Mouse (Mus musculus): ENCODE data around the gene Cep131. TPM values are rescaled to one million over a fixed set of nuclear protein-coding genes. Genes with fewer than 3 reads are reported as not detected.

Cep131 gene
- total RNA-seq, 1 experiment from 2014 or later, result 67.4 TPM

DNA sequence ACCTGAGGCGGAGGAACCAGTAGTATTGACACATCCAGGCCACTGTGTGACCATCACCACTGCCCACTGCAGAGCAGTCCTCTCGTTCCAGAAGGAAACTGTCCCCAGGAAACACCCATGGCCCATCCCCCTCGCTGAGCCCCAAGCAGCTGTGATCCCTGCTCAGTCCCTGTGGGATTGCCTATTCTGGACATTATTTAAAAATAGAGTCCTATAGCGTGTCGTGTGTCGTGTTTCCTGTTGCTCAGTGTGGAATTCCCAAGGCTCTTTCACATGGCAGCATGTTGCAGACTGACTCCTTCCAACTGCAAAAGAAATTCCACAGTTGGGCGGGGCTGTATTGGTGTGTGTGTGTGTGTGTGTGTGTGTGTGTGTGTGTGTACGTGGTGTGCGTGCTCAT lies 34.4 kb downstream of the Cep131 start:
- no peak for DNase-seq

DNA sequence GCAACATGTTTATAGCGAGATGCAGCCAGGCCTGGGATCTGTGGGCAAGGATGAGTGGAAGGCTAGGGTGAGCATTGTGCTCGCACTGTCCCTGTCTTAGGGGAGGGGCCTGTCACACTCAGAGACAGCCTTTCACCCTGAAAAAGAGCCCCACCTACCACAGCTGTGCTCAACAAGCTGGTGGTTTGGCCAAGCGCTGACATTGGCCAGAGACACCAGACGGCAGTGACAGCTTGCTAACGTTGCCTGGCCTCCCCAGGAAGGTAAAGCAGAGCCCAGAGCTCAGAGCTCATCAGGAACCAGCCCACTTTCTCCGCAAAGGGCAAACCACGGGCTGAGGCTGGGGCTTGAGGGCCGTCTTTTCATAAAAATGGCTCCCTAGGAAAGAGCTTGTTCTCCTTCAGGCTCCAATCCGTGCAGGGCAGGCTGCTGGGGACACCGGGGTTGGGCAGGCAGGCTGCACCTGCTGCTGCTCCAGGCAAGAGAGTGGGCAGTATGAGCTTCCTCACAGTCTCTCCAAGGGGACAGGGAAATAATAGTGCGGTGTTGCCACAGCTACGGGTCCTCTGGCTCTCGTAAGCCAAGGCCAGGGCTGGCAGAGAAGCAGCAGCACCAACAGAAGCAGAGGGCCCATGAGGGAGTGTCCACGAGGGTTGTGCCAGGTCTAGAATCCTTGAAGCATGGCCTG lies 35.4 kb downstream of the Cep131 start:
- peak; percentile 84 for DNase-seq

DNA sequence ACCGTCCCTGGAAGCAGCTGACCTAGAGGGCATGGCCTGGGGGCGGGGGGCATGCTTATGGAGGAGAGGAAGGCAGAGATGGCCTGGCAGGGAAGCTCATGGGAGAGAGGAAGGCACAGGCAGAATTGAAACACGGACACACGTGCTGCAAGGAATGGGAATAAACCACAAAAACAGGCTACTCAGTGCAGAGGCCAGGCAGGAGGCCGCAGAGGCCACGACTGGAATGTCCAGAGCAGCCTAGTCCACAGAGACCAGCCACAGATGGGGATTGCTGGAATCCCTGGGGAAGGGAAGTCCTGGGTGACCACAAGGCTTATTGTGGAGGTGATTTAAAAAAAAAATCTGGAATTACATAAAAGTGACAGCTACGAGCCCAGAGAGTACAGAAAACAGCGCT lies 37.6 kb downstream of the Cep131 start:
- DNase-seq, result no peak

DNA sequence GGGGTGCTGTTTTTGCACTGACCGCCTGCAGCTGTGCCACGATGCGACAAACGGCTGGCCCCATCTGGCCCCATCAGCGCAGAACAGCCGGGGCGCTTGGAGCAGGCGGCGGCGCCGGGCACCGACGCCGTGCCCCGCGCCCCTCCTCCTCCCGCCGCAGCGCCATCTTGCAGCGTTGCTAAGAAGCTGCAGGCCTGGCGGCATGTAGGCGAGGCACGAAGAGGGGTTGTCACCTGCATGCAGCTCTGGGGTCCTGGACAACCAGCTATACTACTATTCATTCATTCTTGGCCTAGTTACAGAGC lies 38.4 kb downstream of the Cep131 start:
- no peak for DNase-seq

DNA sequence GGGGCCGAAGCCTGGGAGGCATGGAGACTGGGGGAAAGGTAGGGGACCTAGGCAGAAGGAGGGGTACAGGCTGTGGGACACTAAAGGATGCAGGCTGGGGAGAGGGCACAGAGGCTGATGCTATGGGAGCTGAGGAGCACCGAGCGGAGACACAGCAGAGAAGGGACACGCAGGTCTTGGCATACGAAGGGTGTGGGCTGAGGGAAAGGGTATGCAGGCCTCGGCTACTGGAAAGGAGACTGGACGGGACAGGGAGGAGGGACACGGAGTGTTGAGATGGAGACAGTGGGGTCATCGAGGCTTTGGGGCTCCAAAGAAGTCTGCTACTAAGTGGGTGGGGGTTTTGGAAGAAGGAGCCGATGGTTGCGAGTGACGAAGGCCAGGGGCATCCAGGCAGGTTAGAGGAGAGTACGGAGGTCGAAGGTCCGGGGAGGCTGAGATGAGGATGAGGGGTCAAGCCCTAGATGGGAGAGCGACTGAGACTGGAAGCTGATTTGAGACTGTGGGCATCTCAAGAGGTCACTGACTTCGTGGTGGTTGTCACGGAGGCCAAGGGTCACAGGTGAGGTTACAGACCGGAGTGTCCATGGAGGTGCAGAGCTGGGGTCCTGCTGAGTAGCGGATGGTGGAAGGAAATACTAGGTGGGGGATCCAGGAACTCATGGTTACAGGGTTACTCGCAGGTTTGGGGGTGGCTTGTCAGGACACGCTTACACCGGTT lies 38.9 kb downstream of the Cep131 start:
- DNase-seq, result no peak

DNA sequence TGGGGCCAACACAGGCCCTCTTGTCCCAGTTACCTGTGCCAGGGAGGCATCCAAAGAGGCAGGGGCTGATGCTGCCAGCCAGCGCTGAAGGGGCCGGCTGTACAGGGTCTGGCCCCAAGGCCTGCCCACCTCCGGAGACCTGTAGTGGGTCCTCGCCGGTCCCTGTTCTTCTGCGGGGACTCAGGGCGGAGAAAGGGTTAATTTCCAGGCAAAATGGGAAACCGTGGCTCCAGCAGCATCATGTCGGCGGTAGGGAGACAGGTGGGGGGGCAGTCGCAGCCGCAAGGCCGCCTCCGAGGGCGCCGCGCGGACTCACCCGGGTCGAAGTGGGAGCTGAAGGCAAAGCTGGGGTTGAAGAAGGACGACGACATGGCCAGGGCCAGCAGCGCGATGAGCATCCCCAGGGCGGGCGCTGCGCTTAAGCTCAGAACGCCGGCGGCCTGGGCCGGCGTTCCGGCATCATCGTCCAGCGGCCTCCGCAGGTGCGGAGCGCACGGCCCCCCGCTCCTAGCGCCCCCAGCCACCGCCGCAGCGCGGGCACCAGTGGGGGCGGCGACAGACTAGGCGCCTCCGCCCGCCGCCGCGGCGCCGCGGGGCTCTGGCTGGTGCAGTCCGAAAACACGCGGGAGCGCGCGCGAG lies 40.0 kb downstream of the Cep131 start, which contains the start of gene Aatk:
TSS of gene Aatk (minus strand) at position 615 of the 639 bp plus-strand sequence.
- DNase-seq, result peak; percentile 62

DNA sequence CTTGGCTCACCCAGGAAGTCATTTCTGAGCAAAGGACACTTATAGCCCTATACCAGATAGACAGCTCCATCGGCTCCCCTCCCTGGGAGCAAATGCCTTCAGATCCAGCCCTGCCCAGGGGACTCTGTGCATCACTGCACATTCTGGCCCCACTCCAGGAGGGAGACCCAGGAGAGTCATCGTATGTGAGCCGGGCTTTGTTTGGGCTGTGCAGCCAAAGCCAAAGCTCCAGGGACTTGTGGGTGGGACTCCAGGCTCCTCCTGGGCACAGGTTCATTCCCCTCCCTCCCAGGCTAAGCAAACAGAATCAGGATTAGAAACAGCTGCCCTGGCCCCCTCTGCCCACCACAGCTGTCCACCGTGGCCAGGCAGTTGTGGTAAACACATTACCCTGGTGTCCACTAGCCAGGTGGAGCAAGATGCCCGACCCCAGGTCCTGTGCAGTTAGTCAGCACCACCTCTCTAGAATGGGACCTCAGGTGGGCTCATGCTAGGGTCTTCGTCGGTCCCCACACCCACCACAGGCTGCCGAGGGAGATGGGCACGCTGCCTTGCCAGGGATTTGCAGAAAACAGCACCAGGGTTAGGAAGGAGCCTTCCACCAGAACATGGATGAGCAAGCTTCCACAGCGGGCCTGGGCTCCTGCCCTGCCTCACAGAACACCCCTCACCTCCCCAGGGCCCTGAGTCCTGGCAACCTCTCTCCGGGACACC lies 40.6 kb downstream of the Cep131 start:
- peak; percentile 46 for DNase-seq

DNA sequence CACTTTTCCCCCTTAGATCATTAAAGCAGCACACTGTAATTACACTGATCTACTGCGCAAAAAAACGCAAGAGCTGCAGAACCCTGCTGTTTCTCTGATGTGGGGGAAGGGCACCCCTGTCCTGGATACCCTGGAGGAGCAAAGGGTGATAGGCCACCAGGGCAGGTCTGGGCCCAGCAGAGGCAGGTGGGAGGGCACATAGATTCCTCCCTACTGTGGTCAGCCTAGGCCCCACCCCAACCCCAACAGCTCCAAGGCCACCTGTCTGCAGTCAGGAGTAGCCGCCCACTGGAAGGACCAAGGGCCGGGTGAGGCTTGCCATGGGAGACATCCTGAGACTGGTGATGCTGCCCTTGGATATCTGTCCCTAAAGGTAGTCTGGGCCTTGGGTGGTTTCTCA lies 41.3 kb downstream of the Cep131 start:
- no peak for DNase-seq

DNA sequence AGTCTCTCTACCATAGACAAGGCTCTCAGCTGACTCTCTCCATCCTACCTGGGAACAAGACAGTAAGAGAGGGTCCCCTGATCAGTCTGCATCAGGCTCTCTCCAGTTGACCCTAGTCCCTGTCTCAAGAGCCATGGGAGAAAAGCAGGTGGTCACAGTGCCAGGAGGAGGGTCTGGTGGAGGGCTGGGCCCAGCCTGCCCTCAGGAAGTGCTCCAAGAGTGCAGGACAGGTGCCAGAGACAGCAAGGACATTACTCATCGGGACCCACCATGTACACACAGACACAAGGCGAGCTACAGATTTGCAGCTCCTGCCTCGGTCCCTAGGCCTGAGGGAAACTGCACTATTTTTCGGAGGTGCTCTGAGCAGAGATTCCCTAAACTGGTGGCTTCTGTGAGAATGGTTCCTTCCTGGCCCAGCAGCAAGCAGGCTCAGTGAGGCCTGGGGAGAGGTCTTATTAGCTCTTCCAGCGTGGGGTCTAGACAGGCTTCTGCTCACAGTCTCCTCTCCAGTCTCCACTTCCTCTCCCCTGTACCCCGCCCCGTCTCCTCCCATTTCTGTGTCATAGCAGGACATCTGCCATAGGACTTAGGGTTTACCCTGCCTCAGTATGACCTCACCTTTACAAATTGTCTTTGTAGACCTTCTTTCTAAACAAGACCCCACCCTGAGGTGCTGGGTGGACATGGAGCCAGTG lies 44.3 kb downstream of the Cep131 start:
- no peak for DNase-seq

DNA sequence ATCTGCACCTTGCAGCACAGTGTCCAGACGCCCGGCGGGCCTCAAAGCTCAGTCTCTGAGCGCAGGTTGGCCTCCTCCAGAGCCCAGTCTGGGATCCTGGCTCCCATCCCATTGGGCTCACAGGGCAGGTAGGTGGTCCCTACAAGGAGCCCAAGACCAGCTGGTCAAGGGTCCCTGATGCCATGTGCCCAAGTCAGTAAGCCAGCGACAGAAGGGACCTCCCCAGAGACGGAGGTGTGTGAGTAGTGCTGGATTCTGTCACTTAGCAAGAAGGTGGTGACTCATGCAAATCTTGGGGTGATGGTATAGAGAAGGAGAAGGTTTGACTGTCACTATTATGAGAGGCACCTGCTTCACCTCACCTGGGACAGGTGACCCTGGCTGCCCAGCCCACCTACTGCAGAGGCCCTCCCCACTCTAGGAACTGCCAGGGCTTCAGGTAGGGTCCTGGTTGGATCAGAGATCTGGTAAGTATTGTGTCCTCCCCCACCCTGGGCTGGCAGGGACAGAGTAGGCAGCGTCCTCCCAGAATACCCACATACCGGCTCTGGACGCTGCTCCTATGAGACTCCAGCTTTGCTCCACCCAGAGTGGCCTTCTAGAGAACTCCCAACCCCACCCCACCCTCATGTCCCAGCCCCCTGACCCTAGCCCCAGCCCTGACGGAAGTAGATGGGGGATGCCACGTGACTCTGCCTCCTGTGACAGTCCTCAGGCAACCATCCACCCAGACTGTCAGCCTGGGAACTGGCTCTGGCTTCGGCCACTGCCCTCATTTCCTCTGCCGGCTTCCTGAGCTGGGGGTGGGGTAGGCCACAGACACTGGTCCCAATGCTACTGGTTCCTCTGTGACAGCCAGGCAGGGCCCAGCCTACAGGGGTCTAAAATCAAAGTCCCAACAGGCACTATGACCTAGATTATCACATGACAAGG lies 45.2 kb downstream of the Cep131 start:
- peak; percentile 75 for DNase-seq

DNA sequence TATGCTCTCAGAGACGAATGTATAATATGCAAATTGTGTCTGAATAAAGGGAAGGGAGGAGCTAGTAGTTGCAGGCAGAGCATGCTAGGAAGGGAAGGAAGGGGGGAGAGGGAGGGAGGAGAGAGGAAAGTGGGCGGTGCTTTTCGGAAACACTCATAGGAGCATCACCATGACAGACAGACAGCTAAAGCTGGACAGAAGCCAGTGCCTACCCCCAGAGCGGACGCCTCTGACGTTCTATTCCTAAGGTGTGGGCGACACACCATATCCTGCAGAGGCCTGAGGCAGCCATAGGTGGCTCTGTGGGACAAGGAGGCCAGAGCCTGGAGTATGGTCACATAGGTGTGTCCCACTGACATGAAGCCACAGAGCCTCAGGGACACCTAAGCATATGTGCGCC lies 46.2 kb downstream of the Cep131 start:
- no peak for DNase-seq

DNA sequence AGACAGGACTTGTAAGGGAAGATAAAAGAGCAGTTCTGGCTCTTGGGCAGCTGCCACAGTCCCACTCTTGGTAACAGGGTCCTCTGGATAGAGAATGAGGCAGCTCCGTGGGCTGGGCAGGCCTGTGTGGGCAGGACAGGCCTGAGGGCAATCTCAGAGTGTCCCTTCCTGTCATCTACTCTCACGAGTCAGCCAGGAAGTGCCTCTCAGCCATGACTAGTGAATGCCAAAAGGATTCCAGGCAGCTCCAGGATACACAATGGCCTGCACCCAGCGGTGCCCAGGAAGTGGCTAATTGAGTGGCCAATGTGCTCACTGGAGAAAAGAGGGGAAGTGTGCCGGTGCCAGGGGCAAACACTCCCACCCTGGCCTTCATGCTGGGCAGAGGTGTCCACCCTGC lies 47.0 kb downstream of the Cep131 start:
- DNase-seq, result peak; percentile 42

DNA sequence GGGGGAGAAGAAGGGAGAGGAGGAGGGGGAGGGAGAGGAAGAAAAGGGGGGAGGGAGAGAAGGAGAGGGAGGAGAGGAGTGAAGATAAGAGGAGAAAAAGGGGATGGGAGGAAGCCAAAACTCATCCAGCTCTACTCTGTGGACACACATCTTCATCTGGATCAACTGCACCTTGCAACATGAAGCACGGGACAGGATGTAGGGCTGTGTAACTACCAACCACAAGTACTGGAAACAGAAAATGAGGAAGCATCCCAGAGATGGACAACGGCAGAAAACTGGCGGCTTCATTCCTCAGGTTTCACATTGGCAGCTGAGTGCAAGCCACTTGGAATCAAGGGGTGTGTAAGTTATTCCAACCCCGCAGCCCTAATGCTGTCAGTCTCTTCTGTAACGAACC lies 51.9 kb downstream of the Cep131 start:
- no peak for DNase-seq

DNA sequence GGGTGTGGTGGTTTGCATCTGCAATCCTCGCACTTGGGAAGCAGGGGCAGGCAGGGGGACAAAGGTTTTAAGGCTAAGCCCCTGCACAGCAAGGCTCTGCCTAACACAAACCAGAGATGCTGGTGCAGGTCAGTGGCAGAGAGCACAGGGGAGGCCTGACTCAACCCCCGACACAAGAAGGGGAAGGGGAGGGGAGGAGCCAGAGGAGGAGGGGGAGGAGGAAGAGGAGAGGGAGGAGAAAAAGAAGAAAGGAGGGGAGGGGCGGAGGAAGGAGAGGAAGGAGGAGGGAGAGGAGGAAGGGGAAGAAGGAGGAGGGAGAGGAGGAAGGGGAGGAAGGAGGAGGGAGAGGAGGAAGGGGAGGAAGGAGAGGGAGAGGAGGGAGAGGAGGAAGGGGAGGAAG lies 52.3 kb downstream of the Cep131 start:
- no peak for DNase-seq

DNA sequence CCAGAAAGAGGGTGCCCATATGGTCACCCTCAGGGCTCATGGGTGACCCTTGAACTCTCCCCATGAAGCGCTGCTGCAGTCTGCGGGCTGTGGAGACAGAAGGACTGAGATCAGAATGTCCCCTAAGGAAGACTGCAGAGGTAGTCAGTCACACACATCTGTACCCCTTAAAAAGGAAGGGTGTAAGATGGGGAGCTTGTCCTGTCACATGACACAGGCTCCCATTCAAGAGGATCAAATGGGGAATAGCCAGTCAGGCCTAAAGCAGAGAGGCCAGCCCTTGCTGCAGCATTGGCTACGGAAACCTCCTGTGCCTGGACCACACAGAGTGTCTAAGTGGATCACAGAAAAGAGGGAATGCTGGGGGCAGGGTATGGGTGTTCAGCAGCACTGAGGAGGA lies 53.2 kb downstream of the Cep131 start:
- no peak for DNase-seq

DNA sequence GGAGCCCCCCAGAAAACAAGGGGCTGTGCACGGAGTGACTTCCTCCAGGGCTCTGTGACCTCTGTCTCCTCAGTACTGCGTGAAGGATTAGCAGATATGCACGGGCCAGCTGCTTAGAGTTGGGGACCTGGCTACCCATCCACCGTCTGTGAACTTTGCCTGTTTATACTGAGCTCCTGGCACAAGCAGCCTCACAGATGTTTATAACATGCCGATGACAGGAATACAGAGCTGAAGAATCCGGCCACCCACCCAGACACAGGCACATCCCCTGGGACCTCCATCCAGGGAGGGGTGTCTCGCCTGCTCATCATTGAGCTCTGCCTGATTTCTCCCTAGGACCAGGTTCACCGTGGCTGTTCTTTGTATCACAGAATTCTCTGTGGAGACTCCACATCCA lies 54.6 kb downstream of the Cep131 start:
- no peak for DNase-seq

DNA sequence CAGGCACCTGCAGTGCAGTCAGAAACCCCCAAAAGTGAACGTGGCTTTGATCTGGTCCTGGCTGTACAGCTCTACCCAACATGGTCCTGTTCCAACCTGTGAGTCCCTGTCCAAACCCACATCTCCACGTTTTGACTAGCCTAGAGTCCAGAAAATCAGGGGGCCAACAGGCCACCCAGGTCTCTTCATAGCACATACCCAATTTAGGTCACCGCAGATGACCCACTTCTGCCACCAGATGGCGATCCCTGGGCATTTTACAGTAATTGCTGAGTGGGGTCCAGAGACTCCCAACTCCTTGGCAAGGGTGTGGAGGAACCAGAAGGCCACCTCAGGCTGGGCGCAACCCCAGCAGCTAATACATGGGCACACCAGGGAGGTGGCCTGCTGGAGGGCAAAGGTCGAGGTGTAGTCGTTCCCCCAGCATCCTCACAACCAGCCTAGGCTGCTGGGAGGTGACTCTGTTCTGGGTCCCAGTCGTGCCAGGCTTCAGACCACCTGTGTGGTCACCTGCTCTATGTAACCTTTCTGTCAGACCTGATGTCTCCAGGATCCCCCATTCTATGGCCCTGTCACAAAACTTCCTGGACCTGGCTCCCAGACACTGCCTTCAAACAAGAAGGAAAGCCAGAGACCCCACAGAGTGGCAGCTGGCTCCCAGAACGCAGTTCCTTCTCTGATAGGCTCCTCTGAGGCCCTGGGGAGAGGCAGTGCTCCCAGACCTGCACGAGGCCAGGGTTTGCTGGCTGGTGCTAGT lies 56.3 kb downstream of the Cep131 start:
- DNase-seq, result peak; percentile 72

DNA sequence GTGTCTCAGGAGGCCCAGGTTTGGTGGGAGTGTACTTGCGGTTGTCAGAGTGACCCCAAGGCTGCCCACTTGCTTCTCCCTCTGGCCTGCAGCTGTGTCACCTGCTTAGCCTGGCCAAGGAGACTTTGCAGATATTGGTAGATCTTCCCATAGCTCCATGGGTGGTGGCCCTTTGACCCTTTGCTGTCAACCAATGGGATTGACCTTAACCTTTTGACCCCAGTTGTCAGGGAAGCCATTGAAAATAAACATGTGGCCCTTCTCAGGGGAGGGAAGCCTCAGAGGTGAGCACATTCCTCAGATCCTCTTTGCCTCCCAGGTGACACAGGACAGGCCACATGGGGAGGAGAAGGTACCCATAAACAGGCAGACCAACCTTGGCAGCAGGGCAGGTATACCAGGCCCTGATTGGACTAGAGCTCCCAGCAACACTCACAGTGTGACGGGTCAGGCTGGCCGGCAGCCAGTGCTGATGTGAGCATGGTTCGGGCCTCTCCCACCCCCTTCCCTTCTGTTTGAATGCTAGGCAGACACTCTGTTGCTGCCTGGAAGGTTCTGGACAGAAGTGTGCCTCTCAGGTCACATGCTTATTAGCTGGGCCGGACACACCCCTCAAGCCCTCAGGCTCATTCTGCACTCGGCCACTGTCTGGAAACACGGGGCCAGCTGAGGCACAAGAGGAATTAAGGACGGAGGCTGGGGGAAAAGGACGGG lies 57.0 kb downstream of the Cep131 start:
- peak; percentile 63 for DNase-seq

DNA sequence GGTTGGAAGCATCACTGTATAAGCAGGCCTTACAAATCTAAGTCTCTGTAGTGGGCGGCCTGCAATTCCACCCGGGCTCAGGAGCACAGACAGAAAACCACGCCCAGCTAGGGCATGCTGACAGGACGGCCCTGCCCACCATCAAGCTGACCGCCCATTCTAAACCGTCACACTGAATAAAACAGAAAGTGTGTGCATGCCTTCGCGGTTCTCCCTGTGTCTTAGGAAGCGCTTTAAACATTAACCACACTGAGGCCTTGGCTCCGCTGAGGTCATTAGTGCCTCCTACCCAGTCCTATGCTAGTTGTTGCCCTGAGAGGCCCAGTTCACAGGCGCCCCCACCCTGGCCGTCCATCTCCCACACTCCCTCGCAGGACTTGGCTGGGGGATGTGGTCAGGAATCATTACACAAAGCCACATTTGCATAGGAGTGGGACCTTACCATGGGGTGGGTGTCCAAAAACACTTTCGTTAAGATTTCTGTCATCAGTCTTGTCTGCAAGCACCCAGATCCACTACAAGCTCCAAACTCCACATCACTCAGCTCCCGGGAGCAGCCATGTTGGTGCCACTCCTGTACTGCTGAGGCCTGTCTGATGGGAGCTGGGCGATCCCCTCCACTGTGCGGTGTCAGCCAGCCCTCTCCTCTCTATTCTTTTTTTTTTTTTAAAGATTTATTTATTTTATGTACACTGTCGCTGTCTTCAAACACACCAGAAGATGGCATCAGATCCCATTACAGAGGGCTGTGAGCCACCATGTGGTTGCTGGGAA lies 58.1 kb downstream of the Cep131 start:
- DNase-seq, result no peak
